Mouse (Mus musculus): Measurements from ENCODE around the gene Cysrt1. TPM values are rescaled to one million over a fixed set of nuclear protein-coding genes. Genes with fewer than 3 reads are reported as not detected.

Cysrt1 gene
- polyA plus RNA-seq, 1 experiment, result not detected

DNA sequence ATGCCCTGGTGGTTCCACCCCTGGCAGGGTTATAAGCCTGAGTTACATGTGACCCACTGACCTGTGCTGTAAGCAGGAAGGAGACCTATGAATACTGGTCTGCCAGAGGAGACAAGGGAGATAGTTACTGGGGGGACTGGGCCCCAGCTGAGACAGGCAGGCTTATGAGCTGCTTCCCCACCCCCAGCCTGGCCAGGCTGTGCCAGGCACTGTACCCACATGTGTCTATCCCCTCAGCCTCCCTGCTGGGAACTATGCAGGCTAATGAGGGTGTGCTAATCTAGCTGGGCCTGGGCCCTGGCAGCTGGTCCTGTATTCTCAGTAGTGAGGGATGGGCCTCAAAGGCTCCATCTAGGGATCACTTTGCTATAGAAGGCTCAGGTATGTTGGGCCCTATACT is 25.0 kb upstream of the Cysrt1 start:
- H3K4me3 ChIP-seq (ENCODE audit: insufficient read depth, low read depth, low read length), result no peak overlapping the region
- TF ChIP-seq CTCF (IDR thresholded peaks at IDR 0.05; ENCODE audit: insufficient read depth, low read depth, low read length) (no peak), POLR2A (IDR thresholded peaks at IDR 0.05; ENCODE audit: insufficient read depth, low read depth, low read length) (no peak)
- H3K4me1 ChIP-seq (ENCODE audit: control insufficient read depth, insufficient read depth, low read length), result peaks cover 39% of the 10 kb centered on the region
- 0 out of 2 replicates have a peak overlapping the region, but pooled peaks have one; percentile 20 for H3K27ac ChIP-seq (ENCODE audit: insufficient read depth, low read depth, low read length)

DNA sequence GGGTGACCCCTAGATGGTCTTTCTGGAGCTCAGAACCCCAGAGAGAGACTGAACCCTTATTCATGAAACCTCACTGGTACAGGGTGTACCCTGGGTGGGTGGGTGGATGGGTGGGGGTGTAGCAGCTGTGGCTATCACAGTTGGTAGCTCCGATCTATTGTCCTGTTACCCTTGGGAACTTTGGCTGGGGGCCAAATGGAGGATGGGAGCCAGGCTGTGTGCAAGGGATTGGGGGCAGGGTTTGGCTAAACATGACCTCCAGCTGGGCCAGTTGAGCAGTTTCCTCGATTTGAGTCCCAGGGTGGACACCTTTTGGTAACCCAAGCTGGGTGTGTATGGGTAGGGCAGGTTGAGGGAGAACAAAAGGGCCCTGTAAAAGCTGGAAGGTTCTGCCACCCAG is 24.5 kb upstream of the Cysrt1 start:
- TF ChIP-seq POLR2A (IDR thresholded peaks at IDR 0.05; ENCODE audit: insufficient read depth, low read depth, low read length), result no peak
- no peak for TF ChIP-seq CTCF (IDR thresholded peaks at IDR 0.05; ENCODE audit: insufficient read depth, low read depth, low read length)
- H3K4me1 ChIP-seq (ENCODE audit: control insufficient read depth, insufficient read depth, low read length), result peaks cover 43% of the 10 kb centered on the region
- H3K27ac ChIP-seq (ENCODE audit: insufficient read depth, low read depth, low read length), result 0 out of 2 replicates have a peak overlapping the region, but pooled peaks have one; percentile 20
- WGBS, result 14% methylated on average over 2 of the region's 2 CpGs
- no peak overlapping the region for H3K4me3 ChIP-seq (ENCODE audit: insufficient read depth, low read depth, low read length)

DNA sequence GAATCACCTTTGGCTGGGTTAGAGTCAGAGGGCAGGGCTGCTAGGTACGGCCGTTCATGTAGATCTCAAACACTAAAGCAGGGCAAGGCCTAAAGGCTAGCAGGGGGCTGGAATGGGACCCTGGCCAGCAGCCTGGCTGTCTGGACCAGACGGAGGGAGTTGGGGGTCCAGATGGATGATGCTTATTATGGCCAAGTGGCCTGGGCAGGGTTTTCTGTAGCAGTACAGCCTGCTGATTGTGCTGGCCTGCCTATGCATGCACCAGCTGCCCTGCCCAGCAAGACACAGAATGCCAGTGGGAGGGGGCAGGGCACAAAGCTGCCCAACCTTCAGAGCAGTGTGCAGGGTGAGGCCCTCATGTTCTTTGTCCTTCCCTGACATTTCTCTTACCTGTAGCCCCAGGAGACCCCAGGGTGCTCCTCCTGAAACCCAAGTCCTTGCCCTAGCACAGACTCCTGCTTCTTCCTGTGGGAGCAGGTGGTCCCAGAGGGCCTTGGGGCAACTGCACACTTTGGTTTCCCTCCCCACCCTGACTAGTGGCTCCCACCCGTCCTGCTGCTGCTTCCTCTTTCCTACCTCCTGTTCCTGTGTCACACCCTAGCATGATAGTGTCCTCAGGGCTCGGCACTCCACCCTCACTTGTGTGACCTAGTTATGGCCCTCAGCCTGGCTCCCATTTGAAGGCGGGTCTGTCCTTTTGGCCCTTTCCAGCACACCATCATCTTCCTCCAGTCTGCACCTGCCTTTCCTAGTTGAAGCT is 23.8 kb upstream of the Cysrt1 start:
- WGBS, result 50% methylated on average over 6 of the region's 6 CpGs
- H3K4me1 ChIP-seq (ENCODE audit: control insufficient read depth, insufficient read depth, low read length), result peaks cover 39% of the 10 kb centered on the region
- no peak for TF ChIP-seq CTCF (IDR thresholded peaks at IDR 0.05; ENCODE audit: insufficient read depth, low read depth, low read length)
- no peak for TF ChIP-seq POLR2A (IDR thresholded peaks at IDR 0.05; ENCODE audit: insufficient read depth, low read depth, low read length)
- H3K27ac ChIP-seq (ENCODE audit: insufficient read depth, low read depth, low read length), result peak overlapping the region; percentile 21; the same call in 1 of the 2 replicates
- no peak overlapping the region for H3K4me3 ChIP-seq (ENCODE audit: insufficient read depth, low read depth, low read length)

DNA sequence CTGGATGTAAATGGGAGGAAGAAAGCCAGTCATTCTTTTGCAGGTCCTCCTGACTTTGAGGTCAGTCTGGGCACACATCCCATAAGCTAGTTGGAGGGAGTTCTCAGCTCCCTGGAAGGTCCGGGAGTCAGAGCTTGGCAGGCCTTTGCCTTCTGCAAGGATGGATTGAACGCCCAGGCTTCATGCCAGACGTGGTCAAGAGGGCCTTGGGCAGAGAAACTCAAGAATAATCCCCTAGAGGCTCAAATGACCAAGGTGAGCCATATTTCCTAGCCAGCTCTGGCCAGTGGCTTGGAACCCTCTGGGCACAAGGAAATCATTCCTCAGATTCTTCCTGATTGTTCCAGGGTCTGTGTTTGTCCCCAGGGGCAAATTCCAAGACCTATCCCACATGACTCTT is 22.6 kb upstream of the Cysrt1 start:
- TF ChIP-seq CTCF (IDR thresholded peaks at IDR 0.05; ENCODE audit: insufficient read depth, low read depth, low read length) (no peak), POLR2A (IDR thresholded peaks at IDR 0.05; ENCODE audit: insufficient read depth, low read depth, low read length) (no peak)
- Histone ChIP-seq H3K27ac (ENCODE audit: insufficient read depth, low read depth, low read length) (no peak overlapping the region), H3K4me3 (ENCODE audit: insufficient read depth, low read depth, low read length) (no peak overlapping the region), H3K4me1 (ENCODE audit: control insufficient read depth, insufficient read depth, low read length) (peaks cover 38% of the 10 kb centered on the region)
- WGBS, result 47% methylated on average over 3 of the region's 3 CpGs

DNA sequence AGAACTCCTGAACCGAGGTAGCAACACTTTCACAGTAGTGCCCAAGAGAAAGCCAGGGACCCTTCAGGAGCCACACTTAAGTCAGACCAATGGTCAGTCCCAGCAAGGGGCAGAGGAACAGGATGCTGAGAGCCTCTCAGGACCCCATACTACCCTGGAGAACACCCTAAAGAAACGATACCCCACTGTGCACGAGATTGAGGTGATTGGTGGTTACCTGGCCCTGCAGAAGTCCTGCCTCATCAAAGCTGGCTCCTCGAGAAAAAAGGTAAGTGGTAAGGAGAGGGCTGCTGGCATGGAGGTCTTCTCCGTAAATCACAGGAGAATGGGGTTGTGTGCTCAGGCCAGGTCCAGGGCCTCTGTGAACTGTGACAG is 22.0 kb upstream of the Cysrt1 start:
- TF ChIP-seq POLR2A (IDR thresholded peaks at IDR 0.05; ENCODE audit: insufficient read depth, low read depth, low read length) (no peak), CTCF (IDR thresholded peaks at IDR 0.05; ENCODE audit: insufficient read depth, low read depth, low read length) (no peak)
- H3K4me3 ChIP-seq (ENCODE audit: insufficient read depth, low read depth, low read length), result peak overlapping the region; percentile 64; the same call in 1 of the 2 replicates
- H3K27ac ChIP-seq (ENCODE audit: insufficient read depth, low read depth, low read length), result no peak overlapping the region
- H3K4me1 ChIP-seq (ENCODE audit: control insufficient read depth, insufficient read depth, low read length), result peaks cover 38% of the 10 kb centered on the region
- 76% methylated on average over 5 of the region's 5 CpGs for WGBS

DNA sequence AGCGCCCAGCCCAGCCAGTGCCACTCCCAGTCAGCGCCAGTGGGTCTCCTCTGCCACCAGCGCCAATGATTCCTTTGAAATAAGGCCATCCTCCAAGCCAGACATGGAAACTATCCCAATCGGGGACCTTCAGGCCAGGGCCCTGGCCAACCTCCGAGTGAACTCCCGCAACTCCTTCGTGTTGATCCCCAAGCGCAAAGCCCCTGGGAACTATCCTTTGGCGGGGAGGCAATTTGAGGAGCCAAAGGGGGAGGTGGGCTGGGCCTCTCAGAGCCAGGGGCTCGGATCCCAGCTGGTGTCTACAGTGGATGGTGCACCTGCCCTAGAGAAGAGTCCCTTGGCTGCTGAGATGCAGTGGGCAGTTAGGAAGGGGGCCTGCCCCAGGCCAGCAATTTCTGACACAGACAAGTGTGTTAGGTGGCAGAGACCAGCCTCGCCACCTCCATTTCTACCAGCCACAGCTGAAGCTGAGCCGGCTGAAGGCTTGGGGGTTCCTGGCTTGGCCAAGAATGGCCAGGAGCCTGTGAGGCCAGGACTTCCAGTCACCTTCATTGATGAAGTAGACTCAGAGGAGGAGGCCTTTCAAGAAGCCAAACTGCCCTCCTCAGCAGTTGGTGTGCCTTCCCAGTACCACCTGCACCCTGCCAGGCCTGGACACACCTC is 21.5 kb upstream of the Cysrt1 start:
- Histone ChIP-seq H3K4me1 (ENCODE audit: control insufficient read depth, insufficient read depth, low read length) (peaks cover 38% of the 10 kb centered on the region), H3K4me3 (ENCODE audit: insufficient read depth, low read depth, low read length) (peak overlapping the region; percentile 64), H3K27ac (ENCODE audit: insufficient read depth, low read depth, low read length) (no peak overlapping the region)
- 28% methylated on average over 12 of the region's 12 CpGs for WGBS
- no peak for TF ChIP-seq POLR2A (IDR thresholded peaks at IDR 0.05; ENCODE audit: insufficient read depth, low read depth, low read length)
- no peak for TF ChIP-seq CTCF (IDR thresholded peaks at IDR 0.05; ENCODE audit: insufficient read depth, low read depth, low read length)

DNA sequence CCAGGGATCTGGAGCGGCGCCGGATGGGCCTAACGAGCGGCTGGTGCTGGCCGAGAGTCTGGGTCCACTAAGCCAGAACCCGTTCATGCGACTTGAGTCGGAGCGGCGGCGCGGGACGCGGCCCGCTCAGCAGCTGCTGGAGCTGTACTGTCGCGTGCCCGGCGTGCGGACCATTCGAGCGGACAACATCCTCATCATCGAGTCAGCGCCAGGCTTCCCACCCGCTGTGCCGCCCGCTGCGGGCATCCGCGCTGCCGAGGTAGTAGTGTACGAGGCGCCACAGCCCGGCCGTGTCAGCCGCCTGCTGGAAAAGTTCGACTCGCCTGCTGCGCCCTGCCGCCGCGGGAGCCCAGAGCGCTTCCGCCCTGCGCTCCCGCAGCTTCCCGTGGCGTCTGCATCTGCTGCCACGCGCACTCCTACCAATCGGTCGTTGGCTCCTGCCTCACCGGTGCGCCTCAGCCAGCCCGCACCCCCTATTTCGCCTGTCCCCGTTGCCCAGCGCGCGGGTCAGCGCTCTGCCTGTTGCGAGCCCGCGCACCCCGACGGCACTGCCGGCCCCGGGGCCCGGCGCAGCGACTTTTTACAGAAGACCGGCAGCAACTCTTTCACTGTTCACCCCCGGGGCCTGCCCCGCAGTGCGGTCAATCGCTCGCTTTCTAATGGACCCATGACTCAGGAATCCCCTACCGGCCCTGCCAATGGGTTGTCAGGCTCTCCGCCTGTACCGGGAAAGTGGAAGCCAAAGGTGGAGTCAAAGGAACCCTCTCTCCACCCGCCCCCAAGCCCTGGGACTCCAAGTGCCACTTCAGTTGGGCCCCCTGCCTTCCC is 20.8 kb upstream of the Cysrt1 start:
- TF ChIP-seq POLR2A (IDR thresholded peaks at IDR 0.05; ENCODE audit: insufficient read depth, low read depth, low read length), result no peak
- TF ChIP-seq CTCF (IDR thresholded peaks at IDR 0.05; ENCODE audit: insufficient read depth, low read depth, low read length), result no peak
- peaks cover 38% of the 10 kb centered on the region for H3K4me1 ChIP-seq (ENCODE audit: control insufficient read depth, insufficient read depth, low read length)
- peak overlapping the region; percentile 64 for H3K4me3 ChIP-seq (ENCODE audit: insufficient read depth, low read depth, low read length)
- under 1% methylated on average over 82 of the region's 82 CpGs for WGBS
- H3K27ac ChIP-seq (ENCODE audit: insufficient read depth, low read depth, low read length), result no peak overlapping the region

DNA sequence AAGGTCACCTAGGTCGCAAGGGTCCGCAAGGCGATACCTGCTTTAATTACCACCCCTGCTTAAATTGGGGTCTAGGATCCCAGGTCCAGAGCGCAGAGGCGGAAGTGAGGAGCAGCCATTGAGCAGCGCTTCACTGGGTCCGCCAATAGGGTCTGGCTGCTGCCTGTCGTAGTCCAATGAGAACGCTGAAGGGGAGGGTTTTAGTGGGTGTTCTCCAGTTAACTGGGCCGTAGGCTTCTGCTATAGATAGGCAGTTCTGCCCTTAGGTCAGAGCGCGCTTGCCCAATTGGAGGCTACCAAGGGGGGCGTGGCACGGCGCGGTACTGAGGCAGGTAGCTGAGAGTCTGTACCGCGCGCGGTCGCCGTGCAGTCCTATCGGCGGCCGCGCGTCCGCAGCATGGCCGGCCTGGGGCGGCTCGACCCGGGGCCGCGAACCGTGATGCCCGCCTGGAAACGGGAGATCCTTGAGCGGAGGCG is 20.1 kb upstream of the Cysrt1 start, which contains the start of gene Tprn:
Gene Tprn (plus strand): TSS at position 328 of the 477 bp plus-strand sequence.
- Histone ChIP-seq H3K4me3 (ENCODE audit: insufficient read depth, low read depth, low read length) (peak within 1 kb of the TSS; percentile 64), H3K4me1 (ENCODE audit: control insufficient read depth, insufficient read depth, low read length) (peaks cover 37% of the 10 kb centered on the region), H3K27ac (ENCODE audit: insufficient read depth, low read depth, low read length) (peak within 1 kb of the TSS; percentile 74)
- under 1% methylated on average over 39 of the region's 39 CpGs for WGBS
- peak; percentile 55; the same call in 1 of the 2 replicates for TF ChIP-seq POLR2A (IDR thresholded peaks at IDR 0.05; ENCODE audit: insufficient read depth, low read depth, low read length)
- TF ChIP-seq CTCF (IDR thresholded peaks at IDR 0.05; ENCODE audit: insufficient read depth, low read depth, low read length), result no peak
